Mouse (Mus musculus) heart, postnatal 10 days (tissue): ENCODE data around the gene Sipa1l2. TPM values are rescaled to one million over a fixed set of nuclear protein-coding genes. Genes with fewer than 3 reads are reported as not detected.

Experiments
- DNase-seq, 2 experiments: peaks; one replicate each; pipeline ENCODE4 v3.0.0; 2021
- intact Hi-C: fragments of 180-260 bp; cut with DNase I; formaldehyde crosslinking; loops from one replicate; pipeline ENCODE4 v1.15.1; 2025
- total RNA-seq, 2 experiments: library from RNA; stranded (reverse); gene quantifications; 2 replicates each; pipeline ENCODE4 v1.2.3; 2021

Gene Sipa1l2
- 10 to 100 TPM; 52.7 to 67.3 TPM for total RNA-seq

- intact Hi-C loops, result loop anchor here (1.0 to 10.0 kb wide), 10 partner anchors 39 to 505 kb away; partner anchors contain the start of gene Map10
- DNase-seq, result peak; percentile 99
Observed at GRCm38 (mm10) chr8:125569533-125570365, at the start of gene Sipa1l2. TSS of gene Sipa1l2 (minus strand) at chr8:125569808.

- intact Hi-C loops, result no loop called here
Observed at GRCm38 (mm10) chr8:125618543-125619335, 49.1 kb upstream of the Sipa1l2 start.

GRCm38 (mm10) chr8:125616935-125617334 lies 47.3 kb upstream of the Sipa1l2 start:
- DNase-seq, result no peak
- intact Hi-C loops, result no loop called here

More at GRCm38 (mm10) chr8:125618543-125619335, 49.1 kb upstream of the Sipa1l2 start:
- DNase-seq, result no peak

GRCm38 (mm10) chr8:125616039-125616438 lies 46.4 kb upstream of the Sipa1l2 start:
- DNase-seq, result no peak
- intact Hi-C loops, result no loop called here

GRCm38 (mm10) chr8:125613552-125613951 lies 43.9 kb upstream of the Sipa1l2 start:
- no peak for DNase-seq
- intact Hi-C loops, result no loop called here

- DNase-seq, result no peak
- intact Hi-C loops, result no loop called here
Observed at GRCm38 (mm10) chr8:125611799-125612560, 42.4 kb upstream of the Sipa1l2 start.

- no peak for DNase-seq
- intact Hi-C loops, result no loop called here
Observed at GRCm38 (mm10) chr8:125611024-125611798, 41.6 kb upstream of the Sipa1l2 start.

- intact Hi-C loops, result no loop called here
- DNase-seq, result no peak
Observed at GRCm38 (mm10) chr8:125609737-125610136, 40.1 kb upstream of the Sipa1l2 start.

GRCm38 (mm10) chr8:125607714-125608223 lies 38.2 kb upstream of the Sipa1l2 start:
- intact Hi-C loops, result no loop called here
- DNase-seq, result no peak

GRCm38 (mm10) chr8:125606937-125607336 lies 37.3 kb upstream of the Sipa1l2 start:
- no peak for DNase-seq
- intact Hi-C loops, result no loop called here

- intact Hi-C loops, result no loop called here
- DNase-seq, result no peak
Observed at GRCm38 (mm10) chr8:125604817-125605512, 35.4 kb upstream of the Sipa1l2 start.

GRCm38 (mm10) chr8:125604213-125604816 lies 34.7 kb upstream of the Sipa1l2 start:
- intact Hi-C loops, result no loop called here
- DNase-seq, result no peak

- intact Hi-C loops, result no loop called here
- no peak for DNase-seq
Observed at GRCm38 (mm10) chr8:125603312-125603840, 33.8 kb upstream of the Sipa1l2 start.

GRCm38 (mm10) chr8:125600033-125600686 lies 30.6 kb upstream of the Sipa1l2 start:
- no peak for DNase-seq
- intact Hi-C loops, result no loop called here

GRCm38 (mm10) chr8:125595571-125596508 lies 26.2 kb upstream of the Sipa1l2 start:
- peak; percentile 40 to 47 for DNase-seq
- intact Hi-C loops, result no loop called here

GRCm38 (mm10) chr8:125590363-125590762 lies 20.8 kb upstream of the Sipa1l2 start:
- intact Hi-C loops, result no loop called here
- no peak for DNase-seq

GRCm38 (mm10) chr8:125586587-125586986 lies 17.0 kb upstream of the Sipa1l2 start:
- intact Hi-C loops, result no loop called here
- DNase-seq, result no peak
